Mouse (Mus musculus) kidney, postnatal 36 days (tissue): ENCODE measurements around the gene Prr29.
"Not testable (repeated sequence)": the region's sequence is repeated elsewhere in the genome, so short reads cannot be mapped to it uniquely, and the experiment has no call there.

Experiments used
- DNase-seq, 2 experiments: peaks; one replicate each; pipeline ENCODE4 v3.0.0; 2021 to 2022; ENCODE audit warnings: mixed read lengths in 2 of 2

The Prr29 gene

GRCm38 (mm10) chr11:106365366-106365765 lies at the start of gene Prr29:
Prr29 (plus strand) TSS chr11:106365472.
- DNase-seq = no peak

GRCm38 (mm10) chr11:106316416-106316815 lies 48.9 kb upstream of the Prr29 start:
- DNase-seq = no peak

GRCm38 (mm10) chr11:106317801-106318200 lies 47.5 kb upstream of the Prr29 start:
- no peak for DNase-seq

GRCm38 (mm10) chr11:106318406-106319366 lies 46.6 kb upstream of the Prr29 start:
- DNase-seq = peak in 1 of 2 experiments; percentile 23

GRCm38 (mm10) chr11:106324858-106325257 lies 40.4 kb upstream of the Prr29 start:
- peak; percentile 80 to 82 for DNase-seq

GRCm38 (mm10) chr11:106325566-106326206 lies 39.6 kb upstream of the Prr29 start:
- DNase-seq = peak; percentile 79 to 90

- no peak for DNase-seq
Observed at GRCm38 (mm10) chr11:106326475-106326874, 38.8 kb upstream of the Prr29 start.

- no peak for DNase-seq
Observed at GRCm38 (mm10) chr11:106328521-106328920, 36.8 kb upstream of the Prr29 start.

- peak in 1 of 2 experiments; percentile 12 for DNase-seq
Observed at GRCm38 (mm10) chr11:106329128-106329527, 36.1 kb upstream of the Prr29 start.

GRCm38 (mm10) chr11:106329682-106330081 lies 35.6 kb upstream of the Prr29 start:
- peak; percentile 20 to 54 for DNase-seq

GRCm38 (mm10) chr11:106332458-106332857 lies 32.8 kb upstream of the Prr29 start:
- DNase-seq = peak in 1 of 2 experiments; percentile 40

- no peak for DNase-seq
Observed at GRCm38 (mm10) chr11:106334066-106334465, 31.2 kb upstream of the Prr29 start.

GRCm38 (mm10) chr11:106338029-106338428 lies 27.2 kb upstream of the Prr29 start:
- DNase-seq = no peak

- no peak for DNase-seq
Observed at GRCm38 (mm10) chr11:106338870-106339269, 26.4 kb upstream of the Prr29 start.

- not testable (repeated sequence) for DNase-seq
Observed at GRCm38 (mm10) chr11:106339323-106339722, 25.9 kb upstream of the Prr29 start.

- DNase-seq = peak; percentile 35 to 37
Observed at GRCm38 (mm10) chr11:106340990-106341520, 24.2 kb upstream of the Prr29 start.

- no peak for DNase-seq
Observed at GRCm38 (mm10) chr11:106344910-106345309, 20.4 kb upstream of the Prr29 start.

- no peak for DNase-seq
Observed at GRCm38 (mm10) chr11:106349772-106350171, 15.5 kb upstream of the Prr29 start.

GRCm38 (mm10) chr11:106350853-106351252 lies 14.4 kb upstream of the Prr29 start:
- no peak for DNase-seq

GRCm38 (mm10) chr11:106351253-106351652 lies 14.0 kb upstream of the Prr29 start:
- no peak for DNase-seq

GRCm38 (mm10) chr11:106351941-106352340 lies 13.3 kb upstream of the Prr29 start:
- DNase-seq = no peak

GRCm38 (mm10) chr11:106353188-106353587 lies 12.1 kb upstream of the Prr29 start, which contains the start of gene Scn4a:
Scn4a (minus strand) TSS chr11:106353288.
- DNase-seq = no peak

- DNase-seq = no peak
Observed at GRCm38 (mm10) chr11:106354181-106354580, 11.1 kb upstream of the Prr29 start.
